Mouse (Mus musculus) kidney, postnatal 0 days (tissue): ENCODE measurements around the gene Nrxn2. TPM values are rescaled to one million over a fixed set of nuclear protein-coding genes. Genes with fewer than 3 reads are reported as not detected.

Experiments
- ATAC-seq: fragments of 200-750 bp; cut with Nextera tagmentation; replicated peaks from 2 replicates; pipeline ENCODE4 v1.8.0; 2017; ENCODE audit warnings: low read depth, moderate number of reproducible peaks, moderate TSS enrichment, moderate library complexity; ENCODE audit not compliant: low FRiP score
- DNase-seq: peaks from one replicate; pipeline ENCODE4 v3.0.0-alpha.2; 2016; ENCODE audit warnings: low spot score
- H3K27ac ChIP-seq: fragments of 300-500 bp; sonication (generic); 2 replicates; pipeline ENCODE4 v1.5.1; 2014; ENCODE audit warnings: mild to moderate bottlenecking
- H3K27me3 ChIP-seq: fragments of 300-500 bp; sonication (generic); 2 replicates; pipeline ENCODE4 v1.6.1; 2014; ENCODE audit warnings: low read length, mixed read lengths; ENCODE audit not compliant: insufficient read depth
- H3K36me3 ChIP-seq: fragments of 300-500 bp; sonication (generic); 2 replicates; pipeline ENCODE4 v1.6.1; 2014; ENCODE audit warnings: low read length, mixed read lengths; ENCODE audit not compliant: insufficient read depth
- H3K4me1 ChIP-seq: fragments of 300-500 bp; sonication (generic); replicated peaks from 2 replicates; pipeline ENCODE4 v1.6.1; 2014; ENCODE audit warnings: antibody characterized with exemption, low read length, mixed read lengths; ENCODE audit not compliant: insufficient read depth
- H3K4me2 ChIP-seq: fragments of 300-500 bp; sonication (generic); 2 replicates; pipeline ENCODE4 v1.6.1; 2014; ENCODE audit warnings: mild to moderate bottlenecking, low read length, moderate library complexity, mixed read lengths
- H3K4me3 ChIP-seq: fragments of 300-500 bp; sonication (generic); replicated peaks from 2 replicates; pipeline ENCODE4 v1.5.1; 2014; ENCODE audit warnings: low read depth, low read length
- H3K9ac ChIP-seq: fragments of 300-500 bp; sonication (generic); 2 replicates; pipeline ENCODE4 v1.6.1; 2014; ENCODE audit warnings: low read depth, low read length
- H3K9me3 ChIP-seq: fragments of 300-500 bp; sonication (generic); replicated peaks from 2 replicates; pipeline ENCODE4 v1.6.1; 2016; ENCODE audit warnings: low read length, inconsistent platforms, mixed read lengths
- CTCF ChIP-seq: IDR thresholded peaks from 2 replicates; pipeline ENCODE4 v1.5.1; 2016; ENCODE audit warnings: antibody characterized with exemption, low read depth, mild to moderate bottlenecking, moderate library complexity
- WGBS: fragments of 180-500 bp; shearing (Covaris S2); extraction: QIAGEN DNeasy Blood & Tissue Kit; methylation state at CpG from one replicate; pipeline ENCODE4 v1.1.7; 2014; 5-methylcytosine and 5-hydroxymethylcytosine counted together
- polyA plus RNA-seq: library from polyadenylated mRNA; unstranded; fragments of >200 nt; fragmentation: Nextera tagmentation; extraction: Ambion mirVana; gene quantifications from 2 replicates; pipeline ENCODE4 v1.2.1, GENCODE M21; 2015

The Nrxn2 gene
- polyA plus RNA-seq, 1 experiment from 2014 or later = 5.9 TPM

DNA sequence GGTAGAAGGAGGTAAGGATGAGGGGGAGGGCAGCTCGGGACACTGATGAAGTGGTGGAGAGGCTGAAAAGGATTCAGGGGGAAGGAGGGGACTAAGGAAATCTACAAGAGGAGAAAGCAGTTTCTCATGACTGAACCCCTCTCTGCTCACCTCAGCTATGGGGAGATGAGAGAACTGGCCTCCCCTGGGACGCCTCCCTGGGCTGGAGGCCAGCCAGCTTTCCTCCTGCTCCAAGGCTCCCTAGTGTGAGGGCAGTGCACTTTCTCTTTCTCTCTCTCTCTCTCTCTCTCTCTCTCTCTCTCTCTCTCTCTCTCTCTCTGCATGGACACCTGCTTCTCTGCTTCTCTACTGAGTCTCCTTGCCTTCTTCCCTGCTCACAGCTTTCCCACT lies 82.1 kb downstream of the Nrxn2 start:
- TF ChIP-seq CTCF = no peak
- H3K9me3 ChIP-seq = no peaks in the 10 kb centered on the region
- DNase-seq (no peak), ATAC-seq (no peak)
- no peak overlapping the region for H3K9ac ChIP-seq
- H3K27ac ChIP-seq = no peak overlapping the region
- H3K4me2 ChIP-seq = no peak overlapping the region
- H3K4me3 ChIP-seq = no peak overlapping the region
- H3K36me3 ChIP-seq = no peaks in the 10 kb centered on the region
- 39% methylated on average over 2 of the region's 2 CpGs for WGBS
- peaks cover 49% of the 10 kb centered on the region for H3K27me3 ChIP-seq
- peaks cover 18% of the 10 kb centered on the region; the same call in 1 of the 2 replicates for H3K4me1 ChIP-seq

DNA sequence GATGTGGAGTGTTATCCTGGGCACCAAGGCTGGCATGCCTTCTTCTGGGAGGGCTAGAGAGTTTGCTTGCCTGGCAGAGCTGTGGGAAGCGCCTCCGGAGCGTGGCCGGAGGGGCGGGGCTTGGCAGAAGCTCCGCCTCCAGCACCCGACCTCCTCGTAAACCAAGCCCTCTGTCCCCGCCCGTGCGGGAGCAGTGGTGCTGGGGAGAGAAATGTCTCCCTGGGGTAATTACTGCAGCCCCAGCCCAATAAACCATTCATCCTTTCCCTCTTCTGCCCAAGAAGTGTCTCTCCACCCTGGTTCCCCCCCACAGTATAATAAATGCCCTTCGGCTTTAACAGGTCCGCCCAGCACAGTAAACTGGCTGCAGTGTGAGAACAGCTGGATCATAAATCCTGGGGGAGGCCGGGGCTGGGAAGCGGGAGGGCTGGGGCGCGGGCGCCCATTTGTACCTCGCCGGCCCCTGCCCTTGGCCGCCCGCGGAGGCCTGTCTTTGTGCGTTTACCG lies 83.6 kb downstream of the Nrxn2 start:
- Histone ChIP-seq H3K9ac (no peak overlapping the region), H3K4me1 (peaks cover 18% of the 10 kb centered on the region; the same call in 1 of the 2 replicates), H3K9me3 (no peaks in the 10 kb centered on the region), H3K27ac (no peak overlapping the region), H3K36me3 (no peaks in the 10 kb centered on the region), H3K4me3 (peak overlapping the region; percentile 20), H3K4me2 (peak overlapping the region; percentile 71), H3K27me3 (peaks cover 40% of the 10 kb centered on the region)
- TF ChIP-seq CTCF = no peak
- ATAC-seq (peak; percentile 23; the same call in 1 of the 2 replicates), DNase-seq (peak; percentile 50)
- under 1% methylated on average over 25 of the region's 25 CpGs for WGBS

DNA sequence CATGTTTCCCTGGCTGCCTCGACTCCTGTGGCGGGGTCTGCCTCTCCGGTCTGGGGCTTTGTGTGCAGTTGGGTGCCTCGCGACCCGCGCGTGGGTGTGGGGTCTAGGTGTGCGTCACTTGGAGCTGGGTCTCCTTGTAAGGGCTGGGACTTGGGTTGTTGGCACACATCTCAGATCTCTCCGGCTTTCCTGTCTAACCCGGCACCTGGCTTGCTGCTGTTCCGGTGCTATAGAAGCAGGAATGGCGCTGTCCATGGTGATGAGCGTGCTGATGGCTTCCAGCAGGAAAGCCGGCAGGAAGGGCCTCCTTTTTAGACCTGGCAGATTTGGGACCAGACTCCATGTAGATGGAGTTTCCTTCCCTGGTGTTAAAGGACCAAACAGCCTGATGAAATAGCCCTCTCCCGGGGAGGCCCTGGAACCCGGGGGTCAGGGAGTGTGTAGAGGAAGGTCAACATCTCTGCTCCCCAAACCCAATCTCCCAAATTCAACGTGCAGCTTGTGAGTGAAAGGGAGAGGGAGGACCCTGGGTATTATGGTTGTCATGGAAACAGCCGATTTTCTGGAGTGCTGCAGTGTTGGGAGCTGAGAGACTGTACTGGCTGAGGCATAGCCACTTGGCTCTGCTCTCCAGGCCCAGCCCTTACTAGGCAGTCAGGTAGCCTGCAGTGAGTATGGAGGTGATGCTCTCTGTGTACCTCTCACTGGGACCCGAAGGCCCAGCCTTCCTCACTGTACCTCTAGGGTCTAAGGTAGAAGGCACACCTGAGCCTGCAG lies 84.2 kb downstream of the Nrxn2 start:
- H3K36me3 ChIP-seq = no peaks in the 10 kb centered on the region
- no peak for TF ChIP-seq CTCF
- WGBS = 4% methylated on average over 20 of the region's 20 CpGs
- DNase-seq (peak; percentile 90), ATAC-seq (no peak)
- peaks cover 17% of the 10 kb centered on the region; the same call in 1 of the 2 replicates for H3K4me1 ChIP-seq
- H3K27ac ChIP-seq = no peak overlapping the region
- H3K9me3 ChIP-seq = no peaks in the 10 kb centered on the region
- peaks cover 39% of the 10 kb centered on the region for H3K27me3 ChIP-seq
- peak overlapping the region; percentile 20 for H3K4me3 ChIP-seq
- H3K9ac ChIP-seq = no peak overlapping the region
- H3K4me2 ChIP-seq = peak overlapping the region; percentile 71

- ATAC-seq = no peak
- peaks cover 26% of the 10 kb centered on the region for H3K27me3 ChIP-seq
- DNase-seq = no peak
- no peak for TF ChIP-seq CTCF
- no peaks in the 10 kb centered on the region for H3K36me3 ChIP-seq
- H3K4me2 ChIP-seq = no peak overlapping the region
- H3K9ac ChIP-seq = no peak overlapping the region
- H3K27ac ChIP-seq = no peak overlapping the region
- WGBS = 19% methylated on average over 16 of the region's 16 CpGs
- no peak overlapping the region for H3K4me3 ChIP-seq
- H3K4me1 ChIP-seq = peaks cover 12% of the 10 kb centered on the region; the same call in 1 of the 2 replicates
- no peaks in the 10 kb centered on the region for H3K9me3 ChIP-seq
Measured at GRCm38 (mm10) chr19:6503926-6504655, 85.6 kb downstream of the Nrxn2 start.

- Histone ChIP-seq H3K9ac (no peak overlapping the region), H3K4me2 (no peak overlapping the region), H3K4me3 (no peak overlapping the region), H3K27ac (no peak overlapping the region), H3K9me3 (no peaks in the 10 kb centered on the region), H3K36me3 (no peaks in the 10 kb centered on the region), H3K4me1 (peaks cover 12% of the 10 kb centered on the region; the same call in 1 of the 2 replicates), H3K27me3 (peaks cover 20% of the 10 kb centered on the region)
- ATAC-seq (no peak), DNase-seq (no peak)
- no peak for TF ChIP-seq CTCF
- 84% methylated on average over 12 of the region's 12 CpGs for WGBS
Measured at GRCm38 (mm10) chr19:6504656-6505045, 86.1 kb downstream of the Nrxn2 start.

DNA sequence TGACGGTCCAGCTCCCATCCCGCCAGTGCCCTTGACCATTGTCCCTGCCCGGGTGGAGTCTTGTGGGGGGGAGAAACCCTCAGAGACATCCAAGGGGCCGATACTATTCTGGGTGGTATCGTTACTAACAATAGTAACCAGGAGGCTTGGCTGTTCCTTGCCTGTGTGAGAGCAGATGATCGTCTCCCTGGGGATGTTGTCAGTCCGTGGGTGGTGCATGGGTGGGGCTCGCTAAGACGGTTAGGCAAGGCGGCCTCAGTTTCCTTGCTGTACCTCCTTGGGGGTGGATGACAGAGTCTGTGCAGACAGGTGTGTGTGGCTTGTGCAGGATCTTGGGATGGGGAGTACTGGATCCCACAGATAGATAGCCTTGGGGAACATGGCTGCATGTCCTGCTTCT lies 88.9 kb downstream of the Nrxn2 start:
- H3K36me3 ChIP-seq = no peaks in the 10 kb centered on the region
- no peak overlapping the region for H3K27ac ChIP-seq
- no peak overlapping the region for H3K9ac ChIP-seq
- no peak overlapping the region for H3K4me2 ChIP-seq
- WGBS = 39% methylated on average over 10 of the region's 10 CpGs
- peaks cover 6% of the 10 kb centered on the region; the same call in 1 of the 2 replicates for H3K4me1 ChIP-seq
- peaks cover 7% of the 10 kb centered on the region for H3K27me3 ChIP-seq
- no peak for ATAC-seq
- no peak for DNase-seq
- H3K9me3 ChIP-seq = no peaks in the 10 kb centered on the region
- H3K4me3 ChIP-seq = no peak overlapping the region
- TF ChIP-seq CTCF = no peak
